Mouse (Mus musculus) left cerebral cortex, adult 6 months (tissue): Measurements from ENCODE around the gene Col8a1. TPM values are rescaled to one million over a fixed set of nuclear protein-coding genes. Genes with fewer than 3 reads are reported as not detected.

Source experiments
- long read RNA-seq, 2 experiments: library from polyadenylated mRNA; unstranded; transcript quantifications; one replicate each; pipeline ENCODE4 v2.0.0; 2019 to 2020
- polyA plus RNA-seq: library from polyadenylated mRNA; unstranded; fragments of <200 nt; fragmentation: Nextera tagmentation; gene quantifications from 2 replicates; pipeline ENCODE4 v1.2.3, GENCODE M21; 2021

Col8a1 gene
- 0.45 and 0.60 TPM in 2 replicates for polyA plus RNA-seq
- long read RNA-seq, experiment 1, full-length matches to known transcripts, result 7 of 7 reads
- long read RNA-seq, experiment 1, partial matches to known transcripts, result 0 of 7 reads
- long read RNA-seq, experiment 1, other reads (novel, unspliced or antisense), result 0 of 7 reads
- long read RNA-seq, experiment 2, full-length matches to known transcripts, result 2 of 3 reads
- long read RNA-seq, experiment 2, partial matches to known transcripts, result 0 of 3 reads
- long read RNA-seq, experiment 2, other reads (novel, unspliced or antisense), result 1 of 3 reads

DNA sequence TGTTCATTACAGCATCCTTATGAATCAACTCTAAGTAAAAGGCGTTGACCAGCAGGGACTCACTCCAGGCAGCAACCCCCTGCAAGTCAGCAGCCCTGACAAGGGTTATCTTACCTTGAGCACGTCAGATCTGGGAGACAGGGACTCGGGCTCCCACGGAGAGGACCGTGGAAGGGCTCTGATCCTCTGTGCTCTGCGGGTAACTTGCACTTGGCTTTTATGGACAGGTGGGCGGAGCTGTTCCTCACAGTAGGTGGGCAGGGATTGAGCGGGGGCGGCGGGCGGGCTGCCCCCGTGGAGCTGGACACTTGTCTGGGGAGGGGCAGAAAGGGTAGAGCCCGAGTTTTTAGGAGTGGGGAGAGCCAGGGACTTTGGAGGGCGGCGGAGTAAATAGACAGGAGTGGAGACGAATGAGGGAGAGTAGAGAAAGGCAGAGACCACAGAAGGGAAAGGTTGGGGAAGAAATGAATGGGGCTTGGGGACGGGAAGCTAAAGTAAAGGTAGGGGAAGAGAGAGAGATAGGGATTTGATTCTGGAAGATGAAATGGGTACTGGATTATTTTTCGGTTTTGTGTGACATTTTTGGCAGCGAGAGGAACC is at the start of gene Col8a1:
Col8a1 (minus strand) TSS at position 212 of the 600 bp plus-strand sequence.

DNA sequence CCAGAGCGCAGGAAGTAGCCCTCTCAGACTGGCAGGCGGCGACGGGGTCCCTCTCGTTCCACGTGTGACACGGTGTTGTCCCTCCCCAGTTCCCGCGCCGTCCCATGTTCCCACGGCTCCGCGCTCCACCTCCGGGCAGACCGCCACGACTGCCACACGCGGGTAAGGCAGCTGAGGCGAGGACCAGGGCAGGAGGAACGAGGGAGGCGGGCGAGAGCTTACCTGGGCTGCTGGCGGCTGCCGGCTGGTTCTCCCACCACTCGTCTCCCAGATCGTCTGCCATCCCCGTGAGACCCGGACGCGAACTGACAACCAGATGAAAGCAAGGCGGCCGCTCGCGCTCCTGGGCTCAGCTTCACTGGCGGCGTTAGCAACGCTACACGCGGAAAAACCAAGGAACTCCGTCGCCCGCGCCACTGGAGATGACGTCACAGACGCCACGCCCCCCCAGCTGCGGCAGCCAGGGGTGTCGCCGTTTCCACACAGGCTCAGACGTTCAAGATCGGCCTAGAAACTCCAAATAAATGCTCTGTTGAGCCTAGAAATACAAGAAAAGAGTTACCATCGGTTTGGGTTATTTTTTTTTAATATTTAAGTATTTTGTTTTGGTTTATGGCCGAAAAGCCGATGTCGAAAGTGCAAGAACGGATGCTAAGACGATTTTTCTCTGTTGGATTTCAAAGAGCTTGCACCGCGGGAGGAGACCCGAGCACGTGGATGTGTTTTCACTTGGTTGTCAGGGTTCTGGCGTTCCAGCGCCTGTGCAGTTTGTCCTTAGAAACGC is 147.9 kb downstream of the Col8a1 start, which contains the start of gene Cmss1:
Cmss1 (minus strand) TSS at position 421 of the 784 bp plus-strand sequence.

Other genes starting within 250 kb of the Col8a1 start
- gene Cmss1, start 147.9 kb downstream of the Col8a1 start, polyA plus RNA-seq, result 41.3 and 52.4 TPM in 2 replicates